Mouse (Mus musculus) megakaryocyte, embryonic 14.5 days (primary cell): Measurements from ENCODE around the gene Fbxl19. TPM values are rescaled to one million over a fixed set of nuclear protein-coding genes. Genes with fewer than 3 reads are reported as not detected.

Experiments used
- H3K27me3 ChIP-seq: replicated peaks from 2 replicates; pipeline ENCODE3; 2012; ENCODE audit warnings: inconsistent platforms
- H3K36me3 ChIP-seq: replicated peaks from 2 replicates; pipeline ENCODE3; 2012; ENCODE audit warnings: low read length, inconsistent platforms, mixed read lengths
- H3K4me1 ChIP-seq: 2 replicates; pipeline ENCODE4 v1.6.1; 2012; ENCODE audit warnings: inconsistent platforms
- H3K4me3 ChIP-seq: replicated peaks from 2 replicates; pipeline ENCODE3; 2012; ENCODE audit warnings: moderate library complexity, mild to moderate bottlenecking, inconsistent platforms
- H3K9me3 ChIP-seq: 2 replicates; pipeline ENCODE4 v1.6.1; 2012; ENCODE audit warnings: inconsistent platforms
- FLI1 ChIP-seq: IDR thresholded peaks from 2 replicates; pipeline ENCODE4 v1.6.1; 2012; ENCODE audit warnings: low read length, inconsistent platforms, mixed read lengths
- GATA1 ChIP-seq: IDR thresholded peaks from 3 replicates; pipeline ENCODE4 v1.6.1; 2012; ENCODE audit warnings: mixed read lengths, low read length, inconsistent platforms, borderline replicate concordance
- polyA plus RNA-seq: library from polyadenylated mRNA; stranded (reverse); fragments of >175 nt; gene quantifications from 2 replicates; pipeline ENCODE4 v1.2.3, GENCODE M21; 2012; ENCODE audit warnings: low replicate concordance; ENCODE audit not compliant: insufficient read depth

The Fbxl19 gene
- polyA plus RNA-seq, 1 experiment: 54.6 TPM

DNA sequence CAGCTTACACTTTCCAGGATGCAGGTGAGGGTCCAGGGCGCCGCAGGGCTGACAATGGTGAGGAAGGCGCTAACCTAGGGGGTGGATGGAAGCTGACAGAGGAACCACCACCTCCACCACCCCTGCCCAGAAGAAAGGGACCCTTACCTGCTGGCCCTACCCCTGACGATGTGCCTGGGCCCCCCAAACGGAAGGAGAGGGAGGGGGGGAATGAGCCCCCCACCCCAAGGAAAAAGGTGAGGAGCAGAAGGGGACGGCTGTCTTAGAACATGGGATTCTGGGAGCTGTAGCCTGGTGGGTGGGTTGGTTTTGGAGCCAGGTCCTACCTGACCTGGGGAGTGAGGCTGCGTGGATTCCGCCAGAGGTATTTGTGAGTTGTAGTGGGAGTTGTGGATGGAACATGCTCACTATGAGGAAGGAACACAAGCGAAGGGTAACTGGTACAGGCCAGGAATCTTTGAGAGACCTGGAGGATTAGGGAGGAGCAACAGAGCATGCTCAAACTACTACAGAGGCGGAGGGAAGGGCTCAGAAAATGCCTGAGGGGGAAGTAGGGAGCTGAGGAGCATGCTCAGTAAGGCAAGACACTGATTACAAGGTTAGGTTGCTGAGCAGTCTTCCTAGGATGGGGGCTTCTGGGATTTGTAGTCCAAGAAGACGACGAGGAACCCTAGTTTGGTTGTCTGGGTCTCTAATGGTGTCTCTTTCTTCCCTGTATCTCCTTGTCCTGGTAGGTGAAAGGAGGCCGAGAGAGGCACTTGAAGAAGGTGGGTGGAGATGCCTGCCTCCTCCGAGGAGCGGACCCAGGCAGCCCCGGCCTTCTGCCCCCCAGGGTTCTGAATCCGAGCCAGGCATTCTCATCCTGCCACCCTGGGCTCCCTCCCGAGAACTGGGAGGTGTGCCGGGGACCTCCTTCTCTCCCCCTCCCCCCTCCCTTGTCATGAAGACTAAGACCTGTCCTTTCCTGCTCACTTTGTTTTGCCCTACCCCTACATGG is 6.1 kb downstream of the Fbxl19 start:
- Histone ChIP-seq H3K36me3 (peaks cover 83% of the 10 kb centered on the region), H3K4me3 (no peak overlapping the region), H3K4me1 (peaks cover 35% of the 10 kb centered on the region), H3K9me3 (no peaks in the 10 kb centered on the region), H3K27me3 (no peaks in the 10 kb centered on the region)
- no peak for TF ChIP-seq FLI1
- no peak for TF ChIP-seq GATA1

GRCm38 (mm10) chr7:127751619-127752018 is 7.3 kb downstream of the Fbxl19 start:
- TF ChIP-seq FLI1 (no peak), GATA1 (no peak)
- peaks cover 94% of the 10 kb centered on the region for H3K36me3 ChIP-seq
- no peaks in the 10 kb centered on the region for H3K9me3 ChIP-seq
- no peak overlapping the region for H3K4me3 ChIP-seq
- peaks cover 42% of the 10 kb centered on the region for H3K4me1 ChIP-seq
- H3K27me3 ChIP-seq: no peaks in the 10 kb centered on the region

DNA sequence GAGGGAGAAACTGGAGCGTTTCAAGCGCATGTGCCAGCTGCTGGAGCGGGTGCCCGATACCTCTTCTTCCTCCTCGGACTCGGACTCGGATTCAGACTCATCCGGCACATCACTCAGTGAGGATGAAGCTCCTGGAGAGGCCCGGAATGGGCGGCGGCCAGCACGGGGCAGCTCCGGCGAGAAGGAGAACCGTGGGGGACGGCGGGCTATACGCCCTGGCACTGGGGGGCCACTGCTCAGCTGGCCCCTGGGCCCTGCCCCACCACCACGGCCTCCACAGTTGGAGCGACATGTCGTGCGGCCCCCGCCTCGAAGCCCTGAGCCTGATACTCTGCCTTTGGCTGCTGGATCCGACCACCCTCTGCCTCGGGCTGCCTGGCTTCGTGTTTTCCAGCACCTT is 7.7 kb downstream of the Fbxl19 start:
- no peaks in the 10 kb centered on the region for H3K27me3 ChIP-seq
- no peak overlapping the region for H3K4me3 ChIP-seq
- H3K9me3 ChIP-seq: no peaks in the 10 kb centered on the region
- TF ChIP-seq GATA1: no peak
- TF ChIP-seq FLI1: no peak
- H3K4me1 ChIP-seq: peaks cover 39% of the 10 kb centered on the region
- peaks cover 99% of the 10 kb centered on the region for H3K36me3 ChIP-seq

- TF ChIP-seq FLI1 (no peak), GATA1 (no peak)
Observed at GRCm38 (mm10) chr7:127753158-127753557, 8.8 kb downstream of the Fbxl19 start.

GRCm38 (mm10) chr7:127753741-127754140 is 9.4 kb downstream of the Fbxl19 start:
- Histone ChIP-seq H3K4me1 (peaks cover 27% of the 10 kb centered on the region), H3K36me3 (peaks cover 100% of the 10 kb centered on the region), H3K9me3 (no peaks in the 10 kb centered on the region), H3K27me3 (no peaks in the 10 kb centered on the region), H3K4me3 (no peak overlapping the region)
- no peak for TF ChIP-seq FLI1
- no peak for TF ChIP-seq GATA1

More at GRCm38 (mm10) chr7:127753158-127753557, 8.8 kb downstream of the Fbxl19 start:
- no peaks in the 10 kb centered on the region for H3K27me3 ChIP-seq
- H3K4me1 ChIP-seq: peaks cover 28% of the 10 kb centered on the region
- peaks cover 100% of the 10 kb centered on the region for H3K36me3 ChIP-seq
- no peaks in the 10 kb centered on the region for H3K9me3 ChIP-seq
- no peak overlapping the region for H3K4me3 ChIP-seq

DNA sequence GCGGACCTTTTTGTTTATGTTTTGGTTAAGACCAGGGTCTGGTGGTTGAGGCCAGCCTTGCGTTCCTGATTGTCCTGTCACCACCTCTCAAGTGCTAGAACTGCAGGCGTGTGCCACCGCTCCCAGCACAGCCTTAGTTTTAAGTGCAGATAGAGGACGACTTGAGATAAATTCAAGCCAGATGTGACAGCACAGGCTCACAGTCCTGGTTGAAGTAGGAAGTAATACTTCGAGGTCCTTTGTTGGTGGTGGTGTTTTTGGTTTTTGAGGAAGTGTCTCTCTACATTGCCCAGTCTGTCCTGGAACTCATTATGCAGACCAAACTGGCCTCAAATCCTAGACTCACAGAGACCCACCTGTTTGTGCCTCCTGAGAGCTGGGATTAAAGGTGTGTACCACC is 15.4 kb downstream of the Fbxl19 start:
- Histone ChIP-seq H3K4me1 (peaks cover 21% of the 10 kb centered on the region), H3K27me3 (no peaks in the 10 kb centered on the region), H3K36me3 (peaks cover 86% of the 10 kb centered on the region), H3K4me3 (peak overlapping the region; percentile 16), H3K9me3 (no peaks in the 10 kb centered on the region)
- no peak for TF ChIP-seq GATA1
- TF ChIP-seq FLI1: no peak

DNA sequence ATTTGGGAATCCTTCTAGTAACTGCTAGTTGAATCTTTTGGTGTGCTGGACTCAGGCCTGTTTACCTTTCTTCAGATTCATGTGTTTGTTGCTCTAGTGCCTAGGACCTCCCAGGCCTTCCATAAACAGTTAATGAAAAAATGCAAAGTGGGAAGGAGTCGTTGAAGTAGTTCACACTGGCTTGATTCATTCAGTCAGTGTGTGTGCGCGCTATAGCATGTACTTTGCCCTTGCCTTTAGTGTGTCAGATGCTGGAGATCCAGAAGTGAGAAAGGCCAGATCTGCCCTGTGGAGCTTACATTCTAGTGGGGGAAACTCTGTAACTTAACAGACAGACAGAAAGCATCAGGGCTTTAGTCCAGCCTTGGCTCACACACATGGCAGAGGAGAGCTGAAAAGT is 16.1 kb downstream of the Fbxl19 start:
- H3K9me3 ChIP-seq: no peaks in the 10 kb centered on the region
- no peak overlapping the region for H3K4me3 ChIP-seq
- H3K27me3 ChIP-seq: no peaks in the 10 kb centered on the region
- peaks cover 21% of the 10 kb centered on the region for H3K4me1 ChIP-seq
- peaks cover 86% of the 10 kb centered on the region for H3K36me3 ChIP-seq
- no peak for TF ChIP-seq FLI1
- TF ChIP-seq GATA1: no peak

- H3K36me3 ChIP-seq: peaks cover 86% of the 10 kb centered on the region
Observed at GRCm38 (mm10) chr7:127761026-127761425, 16.7 kb downstream of the Fbxl19 start.

GRCm38 (mm10) chr7:127763642-127764041 is 19.3 kb downstream of the Fbxl19 start:
- no peaks in the 10 kb centered on the region for H3K9me3 ChIP-seq
- H3K27me3 ChIP-seq: no peaks in the 10 kb centered on the region
- H3K4me1 ChIP-seq: peaks cover 28% of the 10 kb centered on the region
- TF ChIP-seq FLI1 (no peak), GATA1 (no peak)
- peaks cover 85% of the 10 kb centered on the region for H3K36me3 ChIP-seq
- H3K4me3 ChIP-seq: no peak overlapping the region

More at GRCm38 (mm10) chr7:127761026-127761425, 16.7 kb downstream of the Fbxl19 start:
- peaks cover 18% of the 10 kb centered on the region for H3K4me1 ChIP-seq
- TF ChIP-seq GATA1 (no peak), FLI1 (no peak)
- H3K9me3 ChIP-seq: no peaks in the 10 kb centered on the region
- H3K4me3 ChIP-seq: no peak overlapping the region
- H3K27me3 ChIP-seq: no peaks in the 10 kb centered on the region

GRCm38 (mm10) chr7:127765756-127766155 is 21.4 kb downstream of the Fbxl19 start:
- Histone ChIP-seq H3K36me3 (peaks cover 68% of the 10 kb centered on the region), H3K27me3 (no peaks in the 10 kb centered on the region), H3K4me1 (peaks cover 32% of the 10 kb centered on the region), H3K9me3 (no peaks in the 10 kb centered on the region), H3K4me3 (no peak overlapping the region)
- TF ChIP-seq GATA1: no peak
- no peak for TF ChIP-seq FLI1
